Mouse (Mus musculus): Measurements from ENCODE around the gene Vat1l. TPM values are rescaled to one million over a fixed set of nuclear protein-coding genes. Genes with fewer than 3 reads are reported as not detected.
A peak's percentile ranks its signal among the peaks of the same experiment; 100 is the strongest.

The Vat1l gene
- polyA plus RNA-seq, 1 experiment from 2014 or later: 28.2 TPM

DNA sequence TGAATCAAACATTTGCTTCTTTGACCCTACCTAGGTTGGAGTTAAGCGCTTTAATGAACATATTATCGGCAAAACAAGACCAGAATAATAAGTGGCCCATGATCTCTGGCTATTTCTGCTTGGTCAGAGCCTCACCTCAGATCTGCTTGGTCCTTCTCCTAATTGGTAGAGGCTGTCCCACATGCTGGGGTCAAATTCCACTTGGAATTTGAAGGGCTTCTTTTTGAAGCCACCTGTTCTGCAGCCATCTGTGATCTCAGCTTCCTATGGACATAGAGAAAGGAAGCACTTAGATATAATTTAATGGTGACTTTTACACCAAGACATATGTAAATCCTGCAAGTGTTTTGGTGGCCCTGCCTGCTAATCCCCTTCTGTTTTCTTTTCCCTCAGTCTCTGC is 16.6 kb downstream of the Vat1l start:
- WGBS: 87% methylated on average over 2 of the region's 2 CpGs
- Histone ChIP-seq H3K36me3 (peaks cover 5% of the 10 kb centered on the region; the same call in 1 of the 2 replicates), H3K27ac (no peak overlapping the region), H3K27me3 (no peaks in the 10 kb centered on the region), H3K4me3 (replicated peaks) (no peak overlapping the region), H3K4me2 (replicated peaks) (no peak overlapping the region), H3K4me1 (replicated peaks) (no peaks in the 10 kb centered on the region), H3K9ac (replicated peaks) (no peak overlapping the region), H3K9me3 (no peaks in the 10 kb centered on the region)
- ATAC-seq: no peak

DNA sequence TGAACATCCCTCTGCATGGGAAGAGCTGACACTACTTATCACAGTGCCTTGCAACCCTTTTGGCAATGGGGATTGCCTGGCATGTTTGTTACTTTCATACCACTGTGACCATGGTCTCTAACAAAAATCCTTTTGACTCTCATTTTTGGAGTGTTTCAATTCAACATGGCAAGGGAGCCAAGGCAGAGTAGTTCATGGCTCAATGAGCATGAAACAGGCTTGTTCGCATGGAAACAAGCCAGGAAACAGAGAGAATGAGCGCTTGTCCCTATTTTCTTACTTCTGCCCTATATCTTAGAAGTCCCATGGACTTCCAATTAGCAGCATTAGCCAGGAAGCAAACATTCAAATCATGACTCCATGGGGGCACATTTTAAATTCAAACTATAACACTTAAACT is 18.6 kb downstream of the Vat1l start:
- no peaks in the 10 kb centered on the region for H3K27me3 ChIP-seq

DNA sequence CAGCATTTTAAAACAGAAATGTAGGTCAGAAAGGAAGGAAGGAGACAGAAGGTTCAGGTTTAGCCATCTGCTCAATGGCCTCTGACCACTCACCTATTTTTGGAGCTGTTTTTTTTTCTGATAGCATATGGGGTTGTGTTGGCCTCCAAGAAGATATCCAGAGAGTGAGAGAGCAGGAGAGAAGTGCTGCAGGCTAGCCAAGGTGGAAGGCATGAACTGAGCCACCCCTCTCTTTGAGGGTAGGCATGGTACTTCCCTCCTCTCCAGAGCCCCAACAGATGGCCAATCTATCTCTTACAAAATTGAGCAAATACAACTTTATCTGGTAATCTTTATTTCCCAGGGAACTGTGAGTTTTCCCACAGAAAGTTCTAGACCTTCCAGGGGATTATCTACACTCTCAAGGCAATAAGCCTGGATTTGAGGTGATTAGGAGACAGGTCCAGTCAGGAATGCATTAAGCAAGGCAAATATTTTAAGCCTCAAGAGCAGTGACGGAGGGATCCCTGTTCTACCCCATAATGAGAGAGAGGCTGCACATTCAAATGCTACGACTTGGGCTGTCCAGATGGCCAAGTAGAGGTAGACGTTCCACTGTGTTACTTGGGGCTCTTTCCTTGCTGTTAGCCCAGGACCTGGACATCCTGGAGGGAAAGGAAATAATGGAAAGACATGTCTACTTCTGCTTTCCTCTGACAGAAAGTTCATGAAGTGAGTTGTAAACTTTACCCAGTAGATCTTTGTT is 46.1 kb downstream of the Vat1l start:
- 66% methylated on average over 3 of the region's 3 CpGs for WGBS
- ATAC-seq: no peak
- Histone ChIP-seq H3K9ac (replicated peaks) (no peak overlapping the region), H3K4me3 (replicated peaks) (no peak overlapping the region), H3K9me3 (no peaks in the 10 kb centered on the region), H3K27ac (no peak overlapping the region), H3K4me1 (replicated peaks) (no peaks in the 10 kb centered on the region), H3K36me3 (peaks cover 7% of the 10 kb centered on the region; the same call in 1 of the 2 replicates), H3K27me3 (no peaks in the 10 kb centered on the region), H3K4me2 (replicated peaks) (no peak overlapping the region)

More for the DNA sequence above, 18.6 kb downstream of the Vat1l start:
- WGBS: 69% methylated on average over 2 of the region's 2 CpGs
- Histone ChIP-seq H3K4me3 (replicated peaks) (no peak overlapping the region), H3K9me3 (no peaks in the 10 kb centered on the region), H3K4me1 (replicated peaks) (no peaks in the 10 kb centered on the region), H3K36me3 (peaks cover 5% of the 10 kb centered on the region; the same call in 1 of the 2 replicates), H3K27ac (no peak overlapping the region), H3K9ac (replicated peaks) (no peak overlapping the region), H3K4me2 (replicated peaks) (no peak overlapping the region)
- no peak for ATAC-seq

DNA sequence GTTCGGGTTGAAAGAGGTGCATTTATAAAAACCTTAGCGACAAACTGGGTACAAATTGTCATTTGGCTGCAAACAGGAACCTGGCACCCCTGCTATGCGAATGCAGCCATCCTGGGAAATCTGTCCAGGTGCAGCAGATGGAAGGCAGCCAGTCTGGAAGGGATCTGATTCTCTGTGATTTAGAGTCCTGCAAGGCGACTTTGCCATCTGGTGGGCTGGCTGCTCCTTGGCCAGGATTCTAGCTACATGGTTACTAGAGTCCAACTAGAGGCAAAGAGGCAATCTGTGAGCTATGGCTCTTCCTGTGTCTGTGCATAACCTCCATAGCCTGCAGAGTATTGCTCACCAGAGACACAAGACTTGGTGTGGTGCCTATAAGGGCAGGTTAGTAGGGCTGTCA is 53.3 kb downstream of the Vat1l start:
- no peaks in the 10 kb centered on the region; the same call in 1 of the 2 replicates for H3K4me1 ChIP-seq (replicated peaks)
- 87% methylated on average over 4 of the region's 4 CpGs for WGBS
- H3K9ac ChIP-seq (replicated peaks): no peak overlapping the region
- H3K9me3 ChIP-seq: no peaks in the 10 kb centered on the region
- no peaks in the 10 kb centered on the region for H3K27me3 ChIP-seq
- no peak overlapping the region for H3K4me3 ChIP-seq (replicated peaks)
- H3K27ac ChIP-seq: no peak overlapping the region
- no peak for ATAC-seq
- no peaks in the 10 kb centered on the region for H3K36me3 ChIP-seq
- H3K4me2 ChIP-seq (replicated peaks): no peak overlapping the region

DNA sequence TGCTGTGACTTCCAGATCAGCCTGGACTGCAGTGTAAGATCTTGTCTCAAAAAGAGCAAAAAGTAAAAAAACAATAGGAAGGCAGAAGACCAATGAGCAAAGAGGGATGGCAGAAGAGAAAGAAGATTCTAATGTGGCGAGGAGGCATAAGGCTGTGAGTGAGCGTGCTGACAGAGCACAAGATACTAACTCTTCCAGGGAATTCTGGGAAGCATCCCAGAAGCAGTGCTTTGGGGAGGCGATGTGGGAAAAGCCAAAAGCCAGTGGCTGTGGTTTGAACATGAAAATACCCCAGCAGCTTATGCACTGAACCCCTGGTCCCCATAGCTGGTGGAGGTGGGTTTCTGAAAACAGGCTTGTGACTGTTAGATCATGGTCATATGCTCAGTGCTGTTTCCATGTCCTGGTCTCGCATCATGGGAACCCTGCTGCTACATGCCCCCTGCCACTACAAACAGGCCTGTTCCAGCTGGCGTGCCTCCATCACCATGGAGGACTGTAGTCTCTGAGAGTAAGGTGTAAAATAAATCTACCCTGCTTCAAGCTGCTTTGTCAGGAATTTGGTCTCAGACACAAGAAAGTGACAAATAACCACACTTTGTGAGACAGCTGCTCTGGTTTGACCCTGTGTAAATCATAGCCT is 54.4 kb downstream of the Vat1l start:
- Histone ChIP-seq H3K36me3 (no peaks in the 10 kb centered on the region), H3K27me3 (no peaks in the 10 kb centered on the region), H3K4me2 (replicated peaks) (no peak overlapping the region), H3K9ac (replicated peaks) (no peak overlapping the region), H3K4me1 (replicated peaks) (no peaks in the 10 kb centered on the region; the same call in 1 of the 2 replicates), H3K27ac (no peak overlapping the region), H3K9me3 (no peaks in the 10 kb centered on the region), H3K4me3 (replicated peaks) (no peak overlapping the region)
- WGBS: 82% methylated on average over 5 of the region's 5 CpGs
- no peak for ATAC-seq

DNA sequence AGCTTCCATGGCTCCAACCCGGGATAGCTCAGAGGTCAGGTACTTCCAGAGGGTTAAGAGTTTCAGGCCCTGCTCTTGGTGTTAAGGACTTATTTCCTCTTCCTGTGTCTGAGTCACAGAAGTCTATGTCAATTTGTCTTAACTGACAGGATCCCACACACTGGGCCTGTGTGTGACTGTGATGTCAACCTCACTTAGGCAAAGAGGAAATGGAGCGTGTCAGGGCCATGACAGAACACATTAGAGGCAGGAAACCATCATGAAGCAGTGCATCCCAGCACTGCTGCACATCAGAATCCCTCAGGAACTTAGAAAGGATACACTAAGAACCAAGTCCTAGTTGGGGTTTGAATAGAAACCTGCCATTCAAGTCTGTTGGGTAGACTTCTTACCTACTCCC is 56.9 kb downstream of the Vat1l start:
- WGBS: 79% methylated on average over 2 of the region's 2 CpGs
- Histone ChIP-seq H3K36me3 (no peaks in the 10 kb centered on the region), H3K27ac (no peak overlapping the region), H3K4me1 (replicated peaks) (peaks cover 6% of the 10 kb centered on the region), H3K4me2 (replicated peaks) (no peak overlapping the region), H3K27me3 (no peaks in the 10 kb centered on the region), H3K9me3 (no peaks in the 10 kb centered on the region), H3K4me3 (replicated peaks) (no peak overlapping the region), H3K9ac (replicated peaks) (no peak overlapping the region)
- ATAC-seq: no peak

DNA sequence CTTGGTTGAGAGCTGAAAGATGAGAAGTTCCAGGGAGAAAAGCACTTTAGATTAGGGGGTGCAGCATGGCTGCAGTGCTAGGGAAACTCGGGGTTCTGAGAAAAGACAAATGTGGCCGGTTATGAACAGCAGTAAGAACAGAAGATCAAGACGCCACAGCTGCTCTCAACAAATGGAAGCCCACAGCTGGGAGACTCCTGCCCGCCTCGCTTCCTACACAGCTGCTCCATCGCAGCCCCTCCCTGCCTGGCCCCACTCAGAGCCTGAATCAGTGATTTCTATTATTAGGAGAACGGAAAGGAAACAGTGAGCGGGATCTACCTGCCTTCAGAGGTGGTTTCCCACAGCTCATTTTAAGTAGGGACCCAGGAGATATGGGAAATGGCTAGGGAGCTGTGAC is 69.1 kb downstream of the Vat1l start:
- Histone ChIP-seq H3K4me2 (replicated peaks) (no peak overlapping the region), H3K27me3 (no peaks in the 10 kb centered on the region), H3K4me3 (replicated peaks) (no peak overlapping the region), H3K27ac (no peak overlapping the region), H3K4me1 (replicated peaks) (peaks cover 5% of the 10 kb centered on the region; the same call in 1 of the 2 replicates), H3K9ac (replicated peaks) (no peak overlapping the region), H3K36me3 (0 out of 2 replicates have a peak, but pooled peaks cover 2% of the 10 kb centered on the region), H3K9me3 (no peaks in the 10 kb centered on the region)
- WGBS: 84% methylated on average over 8 of the region's 8 CpGs
- no peak for ATAC-seq

DNA sequence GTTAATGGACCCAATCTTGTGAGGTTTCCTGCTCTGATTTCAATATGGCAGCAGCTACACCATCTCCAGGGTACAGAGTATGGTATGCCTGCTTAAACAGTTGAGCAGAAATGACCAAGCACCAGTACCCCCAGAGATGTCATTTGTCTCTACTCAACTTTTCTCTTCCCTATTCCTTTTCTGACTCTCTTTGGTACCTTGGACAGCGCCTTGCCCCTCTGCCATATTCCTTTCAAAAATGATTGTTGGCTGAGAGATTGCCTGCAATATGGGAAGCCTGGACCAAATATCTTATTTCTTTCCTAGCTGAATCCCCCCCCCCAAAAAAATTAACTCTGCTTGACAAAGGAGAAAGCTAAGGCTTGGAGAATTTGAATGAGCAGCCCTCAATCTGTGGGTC is 75.7 kb downstream of the Vat1l start:
- Histone ChIP-seq H3K27me3 (no peaks in the 10 kb centered on the region), H3K4me1 (replicated peaks) (no peaks in the 10 kb centered on the region), H3K4me2 (replicated peaks) (no peak overlapping the region), H3K9me3 (no peaks in the 10 kb centered on the region), H3K36me3 (peaks cover 12% of the 10 kb centered on the region), H3K27ac (no peak overlapping the region), H3K4me3 (replicated peaks) (no peak overlapping the region), H3K9ac (replicated peaks) (no peak overlapping the region)
- WGBS: 81% methylated on average over 1 of the region's 1 CpGs
- ATAC-seq: no peak

DNA sequence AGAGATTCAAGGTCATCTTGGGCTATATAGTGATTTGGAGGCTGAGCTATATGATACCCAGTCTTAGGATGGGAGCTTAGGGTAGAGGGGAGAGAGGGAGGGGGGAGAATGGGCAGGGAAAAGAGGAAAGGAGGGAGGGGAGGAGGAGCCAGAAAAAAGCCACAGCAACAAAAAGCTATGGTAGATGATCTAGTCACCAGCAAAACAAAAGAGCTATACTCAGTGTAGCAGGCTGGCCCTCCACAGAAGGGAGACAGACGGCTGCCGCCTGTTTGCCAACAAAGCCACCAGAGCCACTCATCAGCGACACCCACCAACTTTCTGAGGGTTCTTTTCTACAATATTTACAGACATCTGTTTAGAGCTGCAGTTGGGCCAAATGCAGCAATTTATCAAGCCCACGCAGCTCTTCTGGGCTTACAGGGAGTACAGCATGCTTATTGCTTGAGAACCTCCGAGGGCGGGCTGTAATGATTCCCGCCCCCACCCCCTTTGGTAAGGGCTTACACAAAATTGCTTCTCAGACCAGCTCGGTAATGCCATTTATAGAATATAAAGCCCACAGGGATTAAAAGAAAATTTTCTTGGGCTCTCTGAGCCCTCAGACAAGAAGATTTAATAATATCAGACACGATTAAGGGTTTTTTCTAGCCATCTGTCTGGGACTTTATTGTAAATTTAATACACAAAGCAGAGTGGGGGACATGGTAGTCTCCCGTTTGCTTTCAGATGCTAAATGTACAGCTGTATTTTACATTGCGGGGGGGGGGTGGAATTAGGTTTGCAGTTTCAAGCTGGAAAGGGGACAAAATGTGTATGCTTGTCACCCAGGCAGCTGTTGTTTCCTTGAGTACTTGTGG is 89.7 kb downstream of the Vat1l start:
- no peaks in the 10 kb centered on the region for H3K27me3 ChIP-seq
- H3K4me2 ChIP-seq (replicated peaks): peak overlapping the region; percentile 38
- H3K4me3 ChIP-seq (replicated peaks): no peak overlapping the region; the same call in 1 of the 2 replicates
- H3K4me1 ChIP-seq (replicated peaks): peaks cover 44% of the 10 kb centered on the region
- peak overlapping the region; percentile 23; the same call in 1 of the 2 replicates for H3K9ac ChIP-seq (replicated peaks)
- H3K36me3 ChIP-seq: no peaks in the 10 kb centered on the region; the same call in 1 of the 2 replicates
- peak; percentile 89 for ATAC-seq
- H3K9me3 ChIP-seq: no peaks in the 10 kb centered on the region
- 24% methylated on average over 11 of the region's 11 CpGs for WGBS
- H3K27ac ChIP-seq: peak overlapping the region; percentile 84

DNA sequence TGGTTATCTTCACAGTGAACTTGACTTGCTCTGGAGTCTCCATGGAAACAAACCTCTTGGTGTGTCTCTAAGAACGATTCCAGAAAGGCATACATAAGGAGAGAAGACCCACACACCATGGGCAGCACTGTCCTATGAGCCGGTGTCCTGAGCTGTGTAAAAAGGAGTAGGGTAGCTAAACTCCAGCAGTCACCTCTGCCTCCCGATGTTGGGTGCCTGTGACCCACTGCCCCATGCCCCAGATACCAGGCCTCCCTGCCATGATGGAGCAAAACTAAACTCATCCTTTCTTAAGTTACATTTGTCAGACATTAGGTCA is 90.3 kb downstream of the Vat1l start:
- Histone ChIP-seq H3K9me3 (no peaks in the 10 kb centered on the region), H3K4me3 (replicated peaks) (no peak overlapping the region), H3K27ac (peak overlapping the region; percentile 84), H3K4me2 (replicated peaks) (peak overlapping the region; percentile 38), H3K36me3 (no peaks in the 10 kb centered on the region; the same call in 1 of the 2 replicates), H3K4me1 (replicated peaks) (peaks cover 49% of the 10 kb centered on the region), H3K27me3 (no peaks in the 10 kb centered on the region), H3K9ac (replicated peaks) (no peak overlapping the region)
- peak; percentile 54 for ATAC-seq
- 49% methylated on average over 3 of the region's 3 CpGs for WGBS

DNA sequence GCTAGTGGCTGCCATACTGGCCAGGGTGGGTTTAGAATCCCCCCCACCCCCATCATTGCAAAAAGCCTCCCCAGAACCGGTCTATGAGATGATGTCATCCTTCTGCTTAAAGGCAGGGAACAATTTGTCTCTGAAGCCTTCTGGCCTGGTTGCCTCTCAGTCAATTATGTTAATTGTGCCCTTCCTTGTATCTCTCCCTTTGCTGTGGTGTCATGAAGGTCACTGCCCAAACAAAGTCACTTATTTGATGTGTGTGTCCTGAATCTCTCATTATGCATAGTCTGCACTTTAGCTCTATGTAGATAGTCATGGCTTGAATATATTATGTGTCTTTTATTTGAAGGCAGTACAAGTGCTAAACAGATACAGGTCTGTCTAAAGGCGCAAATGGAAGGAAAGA is 92.8 kb downstream of the Vat1l start:
- H3K27me3 ChIP-seq: no peaks in the 10 kb centered on the region
- H3K36me3 ChIP-seq: peaks cover 4% of the 10 kb centered on the region; the same call in 1 of the 2 replicates
- no peak overlapping the region for H3K4me3 ChIP-seq (replicated peaks)
- no peak overlapping the region for H3K27ac ChIP-seq
- peaks cover 52% of the 10 kb centered on the region for H3K4me1 ChIP-seq (replicated peaks)
- H3K9ac ChIP-seq (replicated peaks): no peak overlapping the region
- H3K9me3 ChIP-seq: no peaks in the 10 kb centered on the region
- no peak overlapping the region for H3K4me2 ChIP-seq (replicated peaks)
- WGBS: 34% methylated on average over 2 of the region's 2 CpGs
- ATAC-seq: no peak

DNA sequence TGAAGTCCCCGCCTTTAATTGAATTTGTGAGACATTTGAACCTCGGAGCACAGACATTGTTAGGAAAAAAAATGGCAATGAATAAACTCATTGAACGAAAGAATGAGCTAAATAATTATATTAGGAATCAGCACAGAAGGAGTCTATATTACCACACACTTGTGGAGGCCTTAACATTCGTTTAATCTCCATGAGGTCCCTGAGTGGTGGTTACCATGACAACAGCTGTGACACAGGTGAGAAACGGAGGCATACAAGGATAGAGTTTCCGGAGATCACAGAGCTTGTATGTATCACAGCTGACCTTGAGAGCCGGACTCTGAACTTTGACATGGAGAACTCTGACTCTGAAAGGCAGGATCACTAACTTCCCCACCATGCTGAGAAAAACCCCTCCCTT is 94.7 kb downstream of the Vat1l start:
- Histone ChIP-seq H3K4me1 (replicated peaks) (peaks cover 46% of the 10 kb centered on the region), H3K4me2 (replicated peaks) (no peak overlapping the region), H3K4me3 (replicated peaks) (no peak overlapping the region), H3K9me3 (no peaks in the 10 kb centered on the region), H3K27me3 (no peaks in the 10 kb centered on the region), H3K9ac (replicated peaks) (no peak overlapping the region), H3K27ac (no peak overlapping the region), H3K36me3 (peaks cover 4% of the 10 kb centered on the region; the same call in 1 of the 2 replicates)
- 63% methylated on average over 7 of the region's 7 CpGs for whole genome bisulfite sequencing
- no peak for ATAC-seq
